Mouse (Mus musculus) liver, postnatal 0 days (tissue): Measurements from ENCODE around the gene Pnpla7. TPM values are rescaled to one million over a fixed set of nuclear protein-coding genes. Genes with fewer than 3 reads are reported as not detected.

Experiments
- ATAC-seq: fragments of 200-750 bp; cut with Nextera tagmentation; 2 replicates; pipeline ENCODE4 v1.8.0; 2017; ENCODE audit warnings: mild to moderate bottlenecking, moderate library complexity
- DNase-seq: peaks from one replicate; pipeline ENCODE4 v3.0.0-alpha.2; 2016
- H3K27ac ChIP-seq: fragments of 300-500 bp; sonication (generic); 2 replicates; pipeline ENCODE4 v1.5.1; 2014; ENCODE audit warnings: antibody characterized with exemption, moderate library complexity, mild to moderate bottlenecking, low read depth
- H3K27me3 ChIP-seq: fragments of 300-500 bp; sonication (generic); 2 replicates; pipeline ENCODE4 v1.6.1; 2014; ENCODE audit warnings: low read length, control low read depth, mixed read lengths; ENCODE audit not compliant: insufficient read depth
- H3K36me3 ChIP-seq: fragments of 300-500 bp; sonication (generic); replicated peaks from 2 replicates; pipeline ENCODE4 v1.6.1; 2014; ENCODE audit warnings: mild to moderate bottlenecking, control low read depth, low read length, moderate library complexity, mixed read lengths; ENCODE audit not compliant: insufficient read depth
- H3K4me1 ChIP-seq: fragments of 300-500 bp; sonication (generic); 2 replicates; pipeline ENCODE4 v1.6.1; 2014; ENCODE audit warnings: antibody characterized with exemption, mild to moderate bottlenecking, control low read depth; ENCODE audit not compliant: insufficient read depth
- H3K4me2 ChIP-seq: fragments of 300-500 bp; sonication (generic); 2 replicates; pipeline ENCODE4 v1.6.1; 2014; ENCODE audit warnings: low read depth, mild to moderate bottlenecking, low read length, moderate library complexity, mixed read lengths
- H3K4me3 ChIP-seq: fragments of 300-500 bp; sonication (generic); 2 replicates; pipeline ENCODE4 v1.5.1; 2014; ENCODE audit warnings: low read depth, low read length
- H3K9ac ChIP-seq: fragments of 300-500 bp; sonication (generic); replicated peaks from 2 replicates; pipeline ENCODE4 v1.6.1; 2014; ENCODE audit warnings: mild to moderate bottlenecking, moderate library complexity
- H3K9me3 ChIP-seq: fragments of 300-500 bp; sonication (generic); 2 replicates; pipeline ENCODE4 v1.6.1; 2016; ENCODE audit warnings: mild to moderate bottlenecking, control low read depth, low read length, mixed read lengths
- CTCF ChIP-seq: sonication (generic); IDR thresholded peaks from 2 replicates; pipeline ENCODE4 v1.5.1; 2016; ENCODE audit warnings: antibody characterized with exemption, low read depth
- EP300 ChIP-seq: IDR thresholded peaks from 2 replicates; pipeline ENCODE4 v1.6.1; 2016; ENCODE audit warnings: antibody characterized with exemption, low read depth, mild to moderate bottlenecking
- WGBS: fragments of 180-500 bp; shearing (Covaris S2); extraction: QIAGEN DNeasy Blood & Tissue Kit; methylation state at CpG from one replicate; pipeline ENCODE4 v1.1.7; 2014; ENCODE audit not compliant: insufficient replicate concordance; 5-methylcytosine and 5-hydroxymethylcytosine counted together
- microRNA-seq: library from miRNA; unstranded; fragments of <30 nt; microRNA quantifications from one replicate; pipeline ENCODE4, GENCODE M21; 2016
- polyA plus RNA-seq: library from polyadenylated mRNA; unstranded; fragments of >200 nt; fragmentation: Nextera tagmentation; extraction: Ambion mirVana; gene quantifications from 2 replicates; pipeline ENCODE4 v1.2.1, GENCODE M21; 2015

Gene Pnpla7
- polyA plus RNA-seq, 1 experiment from 2014 or later: 64.5 TPM

DNA sequence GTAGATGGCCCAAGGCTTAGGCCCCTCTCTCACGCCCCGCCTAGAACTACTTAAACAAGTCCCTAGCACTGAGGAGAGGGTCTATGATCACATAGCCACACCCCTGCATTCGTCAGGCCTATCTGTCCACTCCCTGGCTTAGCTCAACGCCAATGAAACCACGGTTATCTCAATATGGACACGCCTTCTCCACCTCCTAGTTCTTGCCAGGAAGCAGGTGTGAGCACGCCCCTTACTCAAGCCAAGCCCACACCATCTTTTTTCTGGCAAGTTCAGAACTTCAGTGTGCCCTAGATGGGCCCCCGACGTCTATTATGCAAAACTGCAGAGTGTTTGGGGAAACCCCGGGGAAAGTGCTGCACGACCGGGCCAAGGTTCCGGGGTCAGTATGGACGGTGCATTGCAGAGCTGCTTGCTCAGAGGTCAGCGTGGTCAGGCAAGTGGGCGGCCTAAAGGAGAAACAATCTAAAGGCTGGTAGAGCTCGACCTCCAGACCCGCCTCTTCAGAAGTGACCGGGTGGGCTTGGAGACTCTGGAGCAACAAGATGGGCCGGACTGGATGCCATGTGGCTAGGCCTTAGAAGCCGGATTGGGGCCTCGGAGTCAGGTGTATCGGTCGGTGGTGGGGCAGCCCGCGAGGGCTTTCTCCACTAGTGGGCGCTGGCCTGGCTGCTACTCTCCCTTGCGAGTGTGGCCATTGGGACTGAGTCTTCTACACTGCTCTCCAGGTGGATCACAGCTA lies 119.4 kb downstream of the Pnpla7 start, which contains the start of gene Noxa1:
Gene Noxa1 (minus strand): TSS at position 41 of the 742 bp plus-strand sequence.
- peaks cover 12% of the 10 kb centered on the region for H3K4me1 ChIP-seq
- peak within 1 kb of the TSS; percentile 47; the same call in 1 of the 2 replicates for H3K9ac ChIP-seq
- WGBS: 31% methylated on average over 28 of the region's 28 CpGs
- H3K27me3 ChIP-seq: no peaks in the 10 kb centered on the region
- DNase-seq (peak; percentile 46), ATAC-seq (peak; percentile 91)
- TF ChIP-seq EP300: no peak
- peak; percentile 41 for TF ChIP-seq CTCF
- peak within 1 kb of the TSS; percentile 65 for H3K4me2 ChIP-seq
- H3K4me3 ChIP-seq: peak within 1 kb of the TSS; percentile 15; the same call in 1 of the 2 replicates
- no peaks in the 10 kb centered on the region for H3K9me3 ChIP-seq
- H3K27ac ChIP-seq: no peak within 1 kb of the TSS
- no peaks in the 10 kb centered on the region for H3K36me3 ChIP-seq

DNA sequence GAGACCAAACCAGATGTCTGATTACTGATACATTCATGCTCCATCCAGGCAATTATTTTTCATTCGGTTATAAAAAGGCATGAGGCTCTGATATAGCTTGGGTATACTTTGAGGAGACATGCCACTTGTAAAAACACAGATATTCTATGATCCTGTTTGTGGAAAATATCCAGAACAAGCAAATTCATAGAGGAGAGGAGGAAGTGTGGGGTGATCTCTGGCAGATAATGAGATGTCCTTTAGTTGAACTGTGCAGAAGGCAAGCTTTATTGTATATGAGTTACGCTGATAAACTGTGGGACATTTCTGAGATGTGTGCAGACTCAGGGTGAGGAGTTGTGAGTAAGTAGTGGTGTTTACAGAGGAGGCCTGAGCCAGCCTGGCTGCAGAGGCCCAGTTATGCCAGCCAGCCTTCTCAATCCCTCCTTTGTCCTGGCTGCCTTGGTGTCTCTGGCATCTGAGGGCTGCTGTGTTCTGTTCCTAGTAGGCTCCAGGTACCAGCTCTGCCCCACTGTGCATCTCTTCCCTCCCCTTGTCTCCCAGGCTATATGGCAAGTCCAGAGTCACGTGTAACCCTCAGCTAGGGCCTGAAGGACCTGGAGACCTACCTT lies 122.3 kb downstream of the Pnpla7 start:
- 57% methylated on average over 3 of the region's 3 CpGs for WGBS
- no peak for DNase-seq
- Histone ChIP-seq H3K36me3 (no peaks in the 10 kb centered on the region), H3K27ac (no peak overlapping the region), H3K9me3 (no peaks in the 10 kb centered on the region), H3K4me3 (no peak overlapping the region), H3K4me1 (peaks cover 12% of the 10 kb centered on the region), H3K27me3 (no peaks in the 10 kb centered on the region), H3K4me2 (no peak overlapping the region), H3K9ac (no peak overlapping the region)
- TF ChIP-seq EP300: no peak
- TF ChIP-seq CTCF: no peak
- no peak for ATAC-seq

DNA sequence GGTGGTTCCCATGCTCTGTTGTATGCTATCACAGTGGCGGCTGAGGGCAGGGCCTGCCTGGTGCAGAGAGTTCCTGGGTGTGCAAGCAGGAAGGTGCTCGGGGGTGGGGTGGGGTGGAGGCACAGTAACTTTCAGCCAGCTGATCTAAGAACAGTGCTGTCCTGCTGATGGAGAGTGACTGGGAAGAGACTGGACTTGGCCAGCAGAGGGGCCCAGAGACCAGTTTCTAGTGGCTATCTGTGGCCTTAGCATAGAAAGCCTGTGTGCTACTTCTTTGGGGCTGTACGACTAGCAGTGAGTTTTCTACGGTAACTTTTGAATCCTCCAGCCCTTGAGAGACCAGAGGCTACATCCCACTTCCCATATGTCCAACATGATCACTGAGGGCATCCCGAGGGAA lies 123.1 kb downstream of the Pnpla7 start:
- Histone ChIP-seq H3K9ac (no peak overlapping the region), H3K4me1 (peaks cover 12% of the 10 kb centered on the region), H3K27me3 (no peaks in the 10 kb centered on the region), H3K4me3 (no peak overlapping the region), H3K27ac (no peak overlapping the region), H3K4me2 (no peak overlapping the region), H3K36me3 (no peaks in the 10 kb centered on the region), H3K9me3 (no peaks in the 10 kb centered on the region)
- ATAC-seq (peak; percentile 14; the same call in 1 of the 2 replicates), DNase-seq (peak; percentile 49)
- TF ChIP-seq EP300: no peak
- TF ChIP-seq CTCF: peak; percentile 64
- 46% methylated on average over 5 of the region's 5 CpGs for WGBS

DNA sequence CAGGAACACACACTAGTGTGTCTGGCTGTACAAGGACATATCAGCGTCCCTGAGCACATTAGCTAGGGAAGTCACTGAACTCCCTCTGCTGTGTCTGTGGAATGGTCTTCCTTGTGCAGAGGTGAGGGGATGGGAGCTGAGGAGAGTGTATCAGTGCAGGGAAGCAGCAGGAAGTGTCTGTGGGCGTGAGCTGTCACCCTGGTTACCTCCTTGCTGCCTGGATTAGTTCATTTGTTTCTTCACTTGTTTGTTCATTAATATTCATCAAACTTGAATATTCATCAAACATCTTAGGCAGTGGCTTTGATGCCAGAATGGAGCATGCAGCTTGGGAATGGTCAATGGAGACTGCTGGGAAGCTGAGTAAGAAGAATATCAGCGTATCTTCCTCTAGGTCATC lies 123.9 kb downstream of the Pnpla7 start:
- no peak overlapping the region for H3K4me3 ChIP-seq
- no peaks in the 10 kb centered on the region for H3K9me3 ChIP-seq
- 56% methylated on average over 3 of the region's 3 CpGs for WGBS
- H3K9ac ChIP-seq: no peak overlapping the region
- ATAC-seq: no peak
- peaks cover 10% of the 10 kb centered on the region for H3K4me1 ChIP-seq
- TF ChIP-seq CTCF (no peak), EP300 (no peak)
- H3K4me2 ChIP-seq: no peak overlapping the region
- H3K27me3 ChIP-seq: no peaks in the 10 kb centered on the region
- no peak overlapping the region for H3K27ac ChIP-seq
- no peak for DNase-seq
- H3K36me3 ChIP-seq: no peaks in the 10 kb centered on the region

Small RNAs within 50 kb of the gene (microRNA-seq; reads per million reads assigned to microRNA genes)
- gene Gm22875 (not detected), gene Gm24328 (not detected), gene Mir7664 (not detected)

Other genes starting within 250 kb of the Pnpla7 start
- gene Cacna1b, start 212.9 kb upstream of the Pnpla7 start, polyA plus RNA-seq: 0.25 and 0.34 TPM in 2 replicates
- gene Ehmt1, start 56.4 kb upstream of the Pnpla7 start, polyA plus RNA-seq: 9.1 and 12.3 TPM in 2 replicates
- 16.2 and 16.7 TPM in 2 replicates for gene Arrdc1, start 40.8 kb upstream of the Pnpla7 start, polyA plus RNA-seq
- gene Zmynd19, start 26.2 kb upstream of the Pnpla7 start, polyA plus RNA-seq: 6.2 and 6.5 TPM in 2 replicates
- gene Dph7, start 13.6 kb upstream of the Pnpla7 start, polyA plus RNA-seq: 6.4 and 7.0 TPM in 2 replicates
- 81.8 and 83.1 TPM in 2 replicates for gene Mrpl41, start 935 bp upstream of the Pnpla7 start, polyA plus RNA-seq
- gene Nsmf, start 78.3 kb downstream of the Pnpla7 start, polyA plus RNA-seq: 29.0 and 32.1 TPM in 2 replicates
- gene Entpd8, start 104.3 kb downstream of the Pnpla7 start, polyA plus RNA-seq: 23.8 and 25.9 TPM in 2 replicates
- gene Noxa1, start 119.1 kb downstream of the Pnpla7 start, polyA plus RNA-seq: 0.52 and 0.59 TPM in 2 replicates
- gene Nrarp, start 204.7 kb downstream of the Pnpla7 start, polyA plus RNA-seq: 1.3 and 1.7 TPM in 2 replicates
- gene Tor4a, start 220.9 kb downstream of the Pnpla7 start, polyA plus RNA-seq: 5.4 and 6.0 TPM in 2 replicates
- gene Nelfb, start 235.5 kb downstream of the Pnpla7 start, polyA plus RNA-seq: 19.3 and 22.3 TPM in 2 replicates
- gene Stpg3, start 238.6 kb downstream of the Pnpla7 start, polyA plus RNA-seq: not detected in 2 replicates
- not detected in 2 replicates for gene Fam166a, start 242.7 kb downstream of the Pnpla7 start, polyA plus RNA-seq
- 263 and 294 TPM in 2 replicates for gene Tubb4b, start 248.7 kb downstream of the Pnpla7 start, polyA plus RNA-seq